Mouse (Mus musculus): ENCODE data around the gene Cd247. TPM values are rescaled to one million over a fixed set of nuclear protein-coding genes. Genes with fewer than 3 reads are reported as not detected.
A peak's percentile ranks its signal among the peaks of the same experiment; 100 is the strongest.

The Cd247 gene
- polyA plus RNA-seq, 2 experiments = 0.07 to 0.47 TPM

GRCm38 (mm10) chr1:165762914-165763634 lies 25.4 kb upstream of the Cd247 start:
- H3K27ac ChIP-seq = peak overlapping the region; percentile 38

GRCm38 (mm10) chr1:165763635-165764372 lies 24.7 kb upstream of the Cd247 start, which contains the start of gene Creg1:
Gene Creg1, plus strand, starts transcription at chr1:165763746.
- under 1% methylated on average over 57 of the region's 57 CpGs for WGBS (ENCODE audit: insufficient replicate concordance)
- Histone ChIP-seq H3K9me3 (ENCODE audit: control insufficient read depth, low read length) (no peaks in the 10 kb centered on the region), H3K27ac (peak within 1 kb of the TSS; percentile 97), H3K36me3 (replicated peaks; ENCODE audit: control insufficient read depth, insufficient read depth, low read depth) (peaks cover 8% of the 10 kb centered on the region; the same call in 1 of the 2 replicates), H3K4me3 (ENCODE audit: insufficient read depth in 1 of 2, low read depth in 2 of 2, low read length in 2 of 2) (peak within 1 kb of the TSS; percentile 86 to 89), H3K9ac (replicated peaks) (peak within 1 kb of the TSS; percentile 80), H3K4me1 (replicated peaks; ENCODE audit: control insufficient read depth in 2 of 2, insufficient read depth in 2 of 2, low read length in 1 of 2) (peaks cover 14 to 34% of the 10 kb centered on the region in 2 experiments), H3K27me3 (ENCODE audit: control insufficient read depth, insufficient read depth, low read length) (no peaks in the 10 kb centered on the region), H3K4me2 (ENCODE audit: low read depth) (peak within 1 kb of the TSS; percentile 92)
- ATAC-seq (ENCODE audit: insufficient read depth) (peak; percentile 88), DNase-seq (ENCODE audit: low read depth in 3 of 3, low spot score in 3 of 3) (peak; percentile 91 to 95 (median 94))
- no peak for TF ChIP-seq CTCF (IDR thresholded peaks at IDR 0.05; ENCODE audit: low read depth)
- peak; percentile 24; the same call in 1 of the 2 replicates for TF ChIP-seq EP300 (IDR thresholded peaks at IDR 0.05; ENCODE audit: low read depth)

More at GRCm38 (mm10) chr1:165762914-165763634, 25.4 kb upstream of the Cd247 start:
- Histone ChIP-seq H3K27me3 (ENCODE audit: control insufficient read depth, insufficient read depth, low read length) (no peaks in the 10 kb centered on the region), H3K4me1 (replicated peaks; ENCODE audit: control insufficient read depth in 2 of 2, insufficient read depth in 2 of 2, low read length in 1 of 2) (peaks cover 14 to 27% of the 10 kb centered on the region in 2 experiments), H3K4me3 (ENCODE audit: insufficient read depth in 1 of 2, low read depth in 2 of 2, low read length in 2 of 2) (peak overlapping the region; percentile 53 to 86), H3K9ac (replicated peaks) (peak overlapping the region; percentile 36), H3K4me2 (ENCODE audit: low read depth) (peak overlapping the region; percentile 92), H3K9me3 (ENCODE audit: control insufficient read depth, low read length) (no peaks in the 10 kb centered on the region), H3K36me3 (replicated peaks; ENCODE audit: control insufficient read depth, insufficient read depth, low read depth) (peaks cover 8% of the 10 kb centered on the region; the same call in 1 of the 2 replicates)
- WGBS (ENCODE audit: insufficient replicate concordance) = 11% methylated on average over 14 of the region's 14 CpGs
- ATAC-seq (ENCODE audit: insufficient read depth) (no peak), DNase-seq (ENCODE audit: low read depth in 3 of 3, low spot score in 3 of 3) (no peak)
- no peak for TF ChIP-seq CTCF (IDR thresholded peaks at IDR 0.05; ENCODE audit: low read depth)
- no peak for TF ChIP-seq EP300 (IDR thresholded peaks at IDR 0.05; ENCODE audit: low read depth)

- Histone ChIP-seq H3K4me2 (ENCODE audit: low read depth) (peak overlapping the region; percentile 92), H3K4me1 (replicated peaks; ENCODE audit: control insufficient read depth in 2 of 2, insufficient read depth in 2 of 2, low read length in 1 of 2) (peaks cover 17 to 39% of the 10 kb centered on the region in 2 experiments), H3K36me3 (replicated peaks; ENCODE audit: control insufficient read depth, insufficient read depth, low read depth) (peaks cover 11% of the 10 kb centered on the region), H3K27me3 (ENCODE audit: control insufficient read depth, insufficient read depth, low read length) (no peaks in the 10 kb centered on the region), H3K4me3 (ENCODE audit: insufficient read depth in 1 of 2, low read depth in 2 of 2, low read length in 2 of 2) (peak overlapping the region; percentile 86 to 89), H3K27ac (peak overlapping the region; percentile 97), H3K9me3 (ENCODE audit: control insufficient read depth, low read length) (no peaks in the 10 kb centered on the region), H3K9ac (replicated peaks) (peak overlapping the region; percentile 80)
- DNase-seq (ENCODE audit: low read depth in 3 of 3, low spot score in 3 of 3) (no peak), ATAC-seq (ENCODE audit: insufficient read depth) (no peak)
- WGBS (ENCODE audit: insufficient replicate concordance) = 21% methylated on average over 9 of the region's 9 CpGs
- no peak for TF ChIP-seq CTCF (IDR thresholded peaks at IDR 0.05; ENCODE audit: low read depth)
- TF ChIP-seq EP300 (IDR thresholded peaks at IDR 0.05; ENCODE audit: low read depth) = no peak
Measured at GRCm38 (mm10) chr1:165764571-165764970, 23.9 kb upstream of the Cd247 start.

- DNase-seq (ENCODE audit: low read depth in 3 of 3, low spot score in 3 of 3) (no peak), ATAC-seq (ENCODE audit: insufficient read depth) (no peak)
- Histone ChIP-seq H3K4me3 (ENCODE audit: insufficient read depth in 1 of 2, low read depth in 2 of 2, low read length in 2 of 2) (peak overlapping the region; percentile 86 to 89), H3K9ac (replicated peaks) (peak overlapping the region; percentile 80), H3K27me3 (ENCODE audit: control insufficient read depth, insufficient read depth, low read length) (no peaks in the 10 kb centered on the region), H3K4me1 (replicated peaks; ENCODE audit: control insufficient read depth in 2 of 2, insufficient read depth in 2 of 2, low read length in 1 of 2) (peaks cover 21 to 43% of the 10 kb centered on the region in 2 experiments), H3K4me2 (ENCODE audit: low read depth) (peak overlapping the region; percentile 92), H3K36me3 (replicated peaks; ENCODE audit: control insufficient read depth, insufficient read depth, low read depth) (peaks cover 15% of the 10 kb centered on the region), H3K27ac (peak overlapping the region; percentile 97), H3K9me3 (ENCODE audit: control insufficient read depth, low read length) (no peaks in the 10 kb centered on the region)
- WGBS (ENCODE audit: insufficient replicate concordance) = 64% methylated on average over 11 of the region's 11 CpGs
- TF ChIP-seq CTCF (IDR thresholded peaks at IDR 0.05; ENCODE audit: low read depth) (no peak), EP300 (IDR thresholded peaks at IDR 0.05; ENCODE audit: low read depth) (no peak)
Measured at GRCm38 (mm10) chr1:165765041-165765440, 23.4 kb upstream of the Cd247 start.

All from liver, embryonic 14.5 days (tissue).